Mouse (Mus musculus) lung, adult 2 months (tissue): Measurements from ENCODE around the gene Rab5if.

Source experiments
- CTCF ChIP-seq: fragments of 200-500 bp; IDR thresholded peaks from 2 replicates; pipeline ENCODE4 v1.5.1; 2011; ENCODE audit warnings: mild to moderate bottlenecking, low read length, control low read depth; ENCODE audit not compliant: insufficient read depth
- POLR2A ChIP-seq: fragments of 200-500 bp; IDR thresholded peaks from 2 replicates; pipeline ENCODE4 v1.6.1; 2011; ENCODE audit warnings: low read depth, mild to moderate bottlenecking, control low read depth, low read length, borderline replicate concordance; ENCODE audit errors: extremely low read depth

- TF ChIP-seq POLR2A (no peak), CTCF (no peak)
Measured at GRCm38 (mm10) chr2:156843331-156843730, 19.6 kb upstream of the Rab5if start.
